Mouse (Mus musculus): ENCODE data around the gene Dnaic2.

The Dnaic2 gene

GRCm38 (mm10) chr11:114702311-114702995, 24.8 kb upstream of the Dnaic2 start:
- DNase-seq (ENCODE audit: low read depth, low spot score), result peak; percentile 58

GRCm38 (mm10) chr11:114702996-114703361, 24.2 kb upstream of the Dnaic2 start:
- DNase-seq (ENCODE audit: low read depth, low spot score), result no peak

- DNase-seq (ENCODE audit: low read depth, low spot score), result no peak
Measured at GRCm38 (mm10) chr11:114704071-114704913, 22.9 kb upstream of the Dnaic2 start.

GRCm38 (mm10) chr11:114706358-114706757, 20.9 kb upstream of the Dnaic2 start:
- DNase-seq (ENCODE audit: low read depth, low spot score), result no peak

GRCm38 (mm10) chr11:114711393-114711792, 15.8 kb upstream of the Dnaic2 start:
- DNase-seq (ENCODE audit: low read depth, low spot score), result no peak

- DNase-seq (ENCODE audit: low read depth, low spot score), result no peak
Measured at GRCm38 (mm10) chr11:114711861-114712260, 15.3 kb upstream of the Dnaic2 start.

- DNase-seq (ENCODE audit: low read depth, low spot score), result no peak
Measured at GRCm38 (mm10) chr11:114714526-114714925, 12.7 kb upstream of the Dnaic2 start.

- DNase-seq (ENCODE audit: low read depth, low spot score), result no peak
Measured at GRCm38 (mm10) chr11:114715531-114715930, 11.7 kb upstream of the Dnaic2 start.

- DNase-seq (ENCODE audit: low read depth, low spot score), result no peak
Measured at GRCm38 (mm10) chr11:114720535-114720934, 6.7 kb upstream of the Dnaic2 start.

GRCm38 (mm10) chr11:114722438-114722837, 4.8 kb upstream of the Dnaic2 start:
- DNase-seq (ENCODE audit: low read depth, low spot score), result no peak

- DNase-seq (ENCODE audit: low read depth, low spot score), result no peak
Measured at GRCm38 (mm10) chr11:114723030-114723429, 4.2 kb upstream of the Dnaic2 start.

GRCm38 (mm10) chr11:114724787-114725590, 2.2 kb upstream of the Dnaic2 start:
- DNase-seq (ENCODE audit: low read depth, low spot score), result no peak

- DNase-seq (ENCODE audit: low read depth, low spot score), result no peak
Measured at GRCm38 (mm10) chr11:114727826-114728186, 598 bp downstream of the Dnaic2 start.

- DNase-seq (ENCODE audit: low read depth, low spot score), result no peak
Measured at GRCm38 (mm10) chr11:114728333-114728732, 1.1 kb downstream of the Dnaic2 start.

GRCm38 (mm10) chr11:114729832-114730363, 2.7 kb downstream of the Dnaic2 start:
- no peak for DNase-seq (ENCODE audit: low read depth, low spot score)

- DNase-seq (ENCODE audit: low read depth, low spot score), result no peak
Measured at GRCm38 (mm10) chr11:114731711-114732110, 4.5 kb downstream of the Dnaic2 start.

GRCm38 (mm10) chr11:114732890-114733289, 5.7 kb downstream of the Dnaic2 start:
- no peak for DNase-seq (ENCODE audit: low read depth, low spot score)

- DNase-seq (ENCODE audit: low read depth, low spot score), result no peak
Measured at GRCm38 (mm10) chr11:114736111-114736510, 8.9 kb downstream of the Dnaic2 start.

- no peak for DNase-seq (ENCODE audit: low read depth, low spot score)
Measured at GRCm38 (mm10) chr11:114736913-114737624, 9.9 kb downstream of the Dnaic2 start.

GRCm38 (mm10) chr11:114740598-114740997, 13.4 kb downstream of the Dnaic2 start:
- no peak for DNase-seq (ENCODE audit: low read depth, low spot score)

GRCm38 (mm10) chr11:114741451-114741850, 14.2 kb downstream of the Dnaic2 start:
- no peak for DNase-seq (ENCODE audit: low read depth, low spot score)

All from CD4-positive helper T cell, adult 2 months (primary cell).